Mouse (Mus musculus) C2C12 (cell line): ENCODE measurements around the gene Pfkfb1. TPM values are rescaled to one million over a fixed set of nuclear protein-coding genes. Genes with fewer than 3 reads are reported as not detected.
A peak's percentile ranks its signal among the peaks of the same experiment; 100 is the strongest.

ENCODE experiments used
- H3K27me3 ChIP-seq: one replicate; pipeline ENCODE4 v1.6.1; 2011; ENCODE audit not compliant: control insufficient read depth, insufficient read depth, insufficient read length
- H3K36me3 ChIP-seq: one replicate; pipeline ENCODE4 v1.6.1; 2011; ENCODE audit not compliant: control insufficient read depth, insufficient read depth
- H3K4me3 ChIP-seq: one replicate; pipeline ENCODE4 v1.5.1; 2011; ENCODE audit warnings: mild to moderate bottlenecking, control low read depth; ENCODE audit not compliant: poor library complexity, insufficient read depth, severe bottlenecking
- H3K79me2 ChIP-seq: one replicate; pipeline ENCODE4 v1.6.1; 2011; ENCODE audit not compliant: control insufficient read depth, insufficient read depth
- H3K79me3 ChIP-seq: one replicate; pipeline ENCODE4 v1.6.1; 2011; ENCODE audit warnings: low read depth, control low read depth
- H3ac ChIP-seq: one replicate; pipeline ENCODE3; 2011; ENCODE audit warnings: low read depth; ENCODE audit not compliant: control insufficient read depth, insufficient read length
- CEBPB ChIP-seq: IDR thresholded peaks from one replicate; pipeline ENCODE4 v1.6.1; 2011; ENCODE audit warnings: low read depth, mild to moderate bottlenecking, control low read depth, moderate library complexity
- CTCF ChIP-seq: IDR thresholded peaks from one replicate; pipeline ENCODE4 v1.5.1; 2011; ENCODE audit not compliant: control insufficient read depth, insufficient read depth, insufficient read length
- FOSL1 ChIP-seq: IDR thresholded peaks from one replicate; pipeline ENCODE4 v1.8.0; 2011; ENCODE audit warnings: mild to moderate bottlenecking, low read length; ENCODE audit not compliant: poor library complexity, insufficient read depth, severe bottlenecking
- MAX ChIP-seq: IDR thresholded peaks from one replicate; pipeline ENCODE4 v1.6.1; 2011; ENCODE audit warnings: mild to moderate bottlenecking, control low read depth
- MYOD1 ChIP-seq: IDR thresholded peaks from one replicate; pipeline ENCODE4 v1.6.1; 2011; ENCODE audit warnings: low read depth; ENCODE audit not compliant: control insufficient read depth, insufficient read length
- MYOG ChIP-seq: IDR thresholded peaks from one replicate; pipeline ENCODE4 v1.6.1; 2011; ENCODE audit not compliant: control insufficient read depth, insufficient read length; ENCODE audit errors: extremely low read depth
- USF1 ChIP-seq: IDR thresholded peaks from one replicate; pipeline ENCODE4 v1.6.1; 2011; ENCODE audit warnings: low read depth, mild to moderate bottlenecking, control low read depth, moderate library complexity
- long read RNA-seq, 2 experiments: library from polyadenylated mRNA; unstranded; transcript quantifications; one replicate each; pipeline ENCODE4 v2.0.0; 2019 to 2020
- polyA plus RNA-seq: library from polyadenylated mRNA; unstranded; fragments of >200 nt; fragmentation: generic; extraction: Trizol; gene quantifications from one replicate; pipeline ENCODE4 v1.2.1, GENCODE M21; 2012; ENCODE audit warnings: missing spikeins

The Pfkfb1 gene
- polyA plus RNA-seq, result 2.7 TPM
- long read RNA-seq, experiment 1, result 0 reads
- long read RNA-seq, experiment 2, partial matches to known transcripts, result 1 of 16 reads
- long read RNA-seq, experiment 2, other reads (novel, unspliced or antisense), result 15 of 16 reads

GRCm38 (mm10) chrX:150588023-150588764 lies at the start of gene Pfkfb1:
TSS of gene Pfkfb1 (plus strand) at chrX:150588229.
- no peaks in the 10 kb centered on the region for H3K27me3 ChIP-seq
- H3K79me3 ChIP-seq, result peaks cover 22% of the 10 kb centered on the region
- H3K79me2 ChIP-seq, result peaks cover 45% of the 10 kb centered on the region
- peaks cover 6% of the 10 kb centered on the region for H3K36me3 ChIP-seq
- peak within 1 kb of the TSS; percentile 94 for H3ac ChIP-seq
- TF ChIP-seq FOSL1 (no peak), MAX (peak; percentile 10), MYOG (no peak)
- peak within 1 kb of the TSS; percentile 42 for H3K4me3 ChIP-seq

- H3K36me3 ChIP-seq, result peaks cover 3% of the 10 kb centered on the region
- no peak overlapping the region for H3ac ChIP-seq
- H3K4me3 ChIP-seq, result no peak overlapping the region
- no peak for TF ChIP-seq CTCF
- TF ChIP-seq MAX, result no peak
- no peak for TF ChIP-seq MYOG
- TF ChIP-seq CEBPB, result no peak
- no peak for TF ChIP-seq FOSL1
- TF ChIP-seq USF1, result no peak
- no peak for TF ChIP-seq MYOD1
- H3K79me2 ChIP-seq, result no peaks in the 10 kb centered on the region
- no peaks in the 10 kb centered on the region for H3K79me3 ChIP-seq
- no peaks in the 10 kb centered on the region for H3K27me3 ChIP-seq
These were observed 47.9 kb upstream of the Pfkfb1 start for GRCm38 (mm10) chrX:150540111-150540510.

- Histone ChIP-seq H3K36me3 (peaks cover 3% of the 10 kb centered on the region), H3K79me3 (no peaks in the 10 kb centered on the region), H3ac (no peak overlapping the region), H3K4me3 (no peak overlapping the region), H3K79me2 (no peaks in the 10 kb centered on the region), H3K27me3 (no peaks in the 10 kb centered on the region)
- no peak for TF ChIP-seq MAX
- no peak for TF ChIP-seq CTCF
- TF ChIP-seq MYOD1, result no peak
- no peak for TF ChIP-seq CEBPB
- TF ChIP-seq USF1, result no peak
- no peak for TF ChIP-seq MYOG
These were observed 46.3 kb upstream of the Pfkfb1 start for GRCm38 (mm10) chrX:150541684-150542083.

- Histone ChIP-seq H3K79me2 (no peaks in the 10 kb centered on the region), H3K36me3 (no peaks in the 10 kb centered on the region), H3K79me3 (no peaks in the 10 kb centered on the region), H3K4me3 (no peak within 1 kb of the TSS), H3ac (no peak within 1 kb of the TSS), H3K27me3 (no peaks in the 10 kb centered on the region)
- no peak for TF ChIP-seq MYOD1
- TF ChIP-seq CEBPB, result no peak
- no peak for TF ChIP-seq FOSL1
These were observed 40.8 kb upstream of the Pfkfb1 start, which contains the start of gene Alas2 for GRCm38 (mm10) chrX:150547239-150547638. TSS of gene Alas2 (plus strand) at chrX:150547375.

GRCm38 (mm10) chrX:150549639-150550038 lies 38.4 kb upstream of the Pfkfb1 start:
- no peaks in the 10 kb centered on the region for H3K27me3 ChIP-seq
- H3ac ChIP-seq, result no peak overlapping the region
- TF ChIP-seq USF1 (no peak), MYOD1 (no peak), CTCF (no peak), CEBPB (no peak), MAX (no peak), MYOG (no peak), FOSL1 (no peak)
- H3K79me3 ChIP-seq, result no peaks in the 10 kb centered on the region
- H3K79me2 ChIP-seq, result no peaks in the 10 kb centered on the region
- H3K36me3 ChIP-seq, result no peaks in the 10 kb centered on the region
- H3K4me3 ChIP-seq, result no peak overlapping the region

- Histone ChIP-seq H3K36me3 (no peaks in the 10 kb centered on the region), H3K79me3 (no peaks in the 10 kb centered on the region), H3K27me3 (no peaks in the 10 kb centered on the region), H3K79me2 (no peaks in the 10 kb centered on the region), H3K4me3 (no peak overlapping the region), H3ac (no peak overlapping the region)
- TF ChIP-seq CTCF, result no peak
- TF ChIP-seq MYOD1, result no peak
- no peak for TF ChIP-seq CEBPB
- no peak for TF ChIP-seq MYOG
- TF ChIP-seq MAX, result no peak
- TF ChIP-seq USF1, result no peak
- TF ChIP-seq FOSL1, result no peak
These were observed 36.0 kb upstream of the Pfkfb1 start for GRCm38 (mm10) chrX:150551986-150552385.
